Mouse (Mus musculus): ENCODE results near the gene Iqce. TPM values are rescaled to one million over a fixed set of nuclear protein-coding genes. Genes with fewer than 3 reads are reported as not detected.

The Iqce gene
- 20.3 and 22.5 TPM in 2 replicates for polyA plus RNA-seq (2014; fragmentation: Nextera tagmentation; extraction: Ambion mirVana)

DNA sequence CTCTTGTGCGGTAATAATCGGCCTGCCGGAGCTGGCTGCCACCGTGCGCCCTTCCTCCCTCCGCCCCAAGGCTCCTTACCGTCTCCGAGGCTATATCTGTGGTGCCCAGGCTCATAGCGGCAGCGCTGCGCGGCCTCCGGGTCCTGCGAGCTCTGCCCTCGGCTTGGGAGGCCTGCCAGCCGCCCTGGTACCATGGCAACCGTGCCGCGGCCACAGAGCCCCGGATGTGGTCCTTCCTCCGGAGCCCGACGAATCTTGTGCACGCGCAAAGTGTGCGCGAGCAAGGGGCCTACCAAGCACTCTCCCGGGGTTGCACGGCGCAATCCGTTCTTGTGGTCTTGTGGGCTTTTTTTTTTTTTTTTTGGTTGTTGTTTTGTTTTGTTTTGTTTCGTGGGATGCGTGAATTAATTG, at the start of gene Iqce:
TSS of gene Iqce (minus strand) at position 276 of the 411 bp plus-strand sequence.
- Histone ChIP-seq H3K27me3 (ENCODE audit: control insufficient read depth, insufficient read depth, low read length) (no peaks in the 10 kb centered on the region), H3K4me1 (replicated peaks; ENCODE audit: control insufficient read depth, insufficient read depth, low read length) (peaks cover 33% of the 10 kb centered on the region), H3K9ac (peak within 1 kb of the TSS; percentile 78), H3K36me3 (replicated peaks; ENCODE audit: control insufficient read depth, insufficient read depth) (peaks cover 13% of the 10 kb centered on the region), H3K4me3 (replicated peaks; ENCODE audit: low read length) (peak within 1 kb of the TSS; percentile 64), H3K9me3 (ENCODE audit: control insufficient read depth, low read length) (no peaks in the 10 kb centered on the region), H3K4me2 (replicated peaks) (peak within 1 kb of the TSS; percentile 87), H3K27ac (peak within 1 kb of the TSS; percentile 86)
- WGBS, result under 1% methylated on average over 32 of the region's 33 CpGs
- DNase-seq (ENCODE audit: low spot score) (peak; percentile 94), ATAC-seq (ENCODE audit: low FRiP score) (peak; percentile 53)

DNA sequence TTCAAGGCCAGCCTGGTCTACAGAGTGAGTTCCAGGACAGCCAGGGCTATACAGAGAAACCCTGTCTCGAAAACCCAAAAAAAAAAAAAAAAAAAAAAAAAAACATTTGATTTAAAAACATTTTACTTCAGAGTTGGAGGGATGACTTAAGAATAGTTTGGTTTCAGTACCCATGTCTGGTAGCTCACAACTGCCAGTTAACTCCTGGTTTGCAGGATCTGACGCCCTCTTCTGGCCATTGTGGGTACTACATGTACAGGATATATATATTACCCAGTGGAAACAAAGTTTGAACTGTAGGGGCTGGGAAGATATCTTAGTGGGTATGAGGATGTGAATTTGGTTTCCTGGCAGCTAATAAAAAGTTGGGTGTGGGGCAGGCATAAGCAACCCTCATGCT, 48.7 kb upstream of the Iqce start:
- Histone ChIP-seq H3K4me2 (replicated peaks) (no peak overlapping the region), H3K27me3 (ENCODE audit: control insufficient read depth, insufficient read depth, low read length) (no peaks in the 10 kb centered on the region), H3K4me1 (replicated peaks; ENCODE audit: control insufficient read depth, insufficient read depth, low read length) (no peaks in the 10 kb centered on the region; the same call in 1 of the 2 replicates), H3K9ac (no peak overlapping the region), H3K36me3 (replicated peaks; ENCODE audit: control insufficient read depth, insufficient read depth) (no peaks in the 10 kb centered on the region), H3K27ac (no peak overlapping the region), H3K9me3 (ENCODE audit: control insufficient read depth, low read length) (no peaks in the 10 kb centered on the region), H3K4me3 (replicated peaks; ENCODE audit: low read length) (no peak overlapping the region)
- DNase-seq (ENCODE audit: low spot score) (no peak), ATAC-seq (ENCODE audit: low FRiP score) (no peak)
- 0% methylated on average over 1 of the region's 2 CpGs for WGBS

DNA sequence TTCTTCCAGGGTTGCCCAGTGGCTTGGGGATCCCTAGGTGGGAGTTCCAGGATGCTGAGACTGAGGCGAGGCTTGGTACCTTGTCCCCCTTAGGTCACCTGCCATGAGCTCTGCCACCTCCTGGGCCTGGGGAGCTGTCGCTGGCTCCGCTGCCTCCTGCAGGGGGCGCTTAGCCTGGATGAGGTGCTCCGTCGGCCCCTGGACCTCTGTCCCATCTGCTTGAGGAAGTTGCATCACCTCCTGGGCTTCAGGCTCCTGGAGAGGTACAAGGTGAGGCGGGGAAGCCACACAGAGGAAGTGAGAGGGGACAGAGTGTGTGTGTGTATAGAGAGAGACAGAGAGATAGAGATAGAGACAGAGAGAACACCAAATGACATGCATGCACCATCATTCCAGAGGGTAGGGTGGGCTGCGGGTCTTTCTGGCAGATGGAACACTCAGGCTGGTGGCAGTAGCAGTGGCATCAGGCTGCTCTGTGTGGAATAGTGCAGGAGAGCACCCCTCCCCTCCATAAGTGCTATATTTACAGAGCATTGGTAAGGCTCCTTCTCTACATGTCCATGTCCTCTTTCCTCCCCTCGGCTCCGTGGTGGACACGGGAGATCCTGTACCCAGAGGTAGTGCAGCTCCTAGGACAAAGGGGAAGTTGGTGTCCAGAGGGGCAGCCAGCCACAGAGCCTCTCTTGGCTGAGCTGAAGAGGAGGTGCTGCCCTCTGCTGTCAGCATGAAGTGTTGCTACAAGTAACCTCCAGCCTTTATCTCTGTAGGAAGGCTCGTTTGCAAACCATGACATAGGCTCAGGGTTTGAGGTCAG, 47.1 kb upstream of the Iqce start:
- Histone ChIP-seq H3K27me3 (ENCODE audit: control insufficient read depth, insufficient read depth, low read length) (no peaks in the 10 kb centered on the region), H3K27ac (no peak overlapping the region)
- 22% methylated on average over 12 of the region's 12 CpGs for WGBS

DNA sequence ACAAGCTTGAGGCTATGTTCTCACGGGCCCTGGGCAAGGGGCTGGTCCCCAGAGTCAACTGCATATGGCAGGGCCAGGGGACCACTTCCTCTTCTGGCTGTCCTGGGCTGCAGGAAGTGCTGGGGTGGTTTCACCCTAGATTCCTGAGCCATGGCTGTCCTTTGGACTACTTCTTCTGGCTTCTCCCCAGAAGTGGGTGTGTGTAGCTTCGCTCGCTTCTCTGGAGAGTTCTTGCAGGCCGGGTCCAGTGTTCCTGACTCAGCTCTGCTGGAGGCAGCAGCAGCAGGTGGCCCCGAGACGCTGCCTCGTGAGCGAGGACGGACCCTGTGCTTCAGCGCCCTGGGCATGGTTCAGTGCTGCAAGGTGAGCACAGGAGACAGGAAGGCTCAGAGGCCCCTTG, 46.2 kb upstream of the Iqce start:
- H3K27me3 ChIP-seq (ENCODE audit: control insufficient read depth, insufficient read depth, low read length), result no peaks in the 10 kb centered on the region
- H3K9ac ChIP-seq, result no peak overlapping the region
- no peak overlapping the region for H3K27ac ChIP-seq
- no peaks in the 10 kb centered on the region for H3K9me3 ChIP-seq (ENCODE audit: control insufficient read depth, low read length)
- H3K4me3 ChIP-seq (replicated peaks; ENCODE audit: low read length), result no peak overlapping the region
- H3K4me1 ChIP-seq (replicated peaks; ENCODE audit: control insufficient read depth, insufficient read depth, low read length), result no peaks in the 10 kb centered on the region; the same call in 1 of the 2 replicates
- ATAC-seq (ENCODE audit: low FRiP score) (no peak), DNase-seq (ENCODE audit: low spot score) (no peak)
- no peaks in the 10 kb centered on the region for H3K36me3 ChIP-seq (replicated peaks; ENCODE audit: control insufficient read depth, insufficient read depth)
- 84% methylated on average over 10 of the region's 10 CpGs for WGBS
- H3K4me2 ChIP-seq (replicated peaks), result no peak overlapping the region

More for the DNA sequence above, 47.1 kb upstream of the Iqce start:
- Histone ChIP-seq H3K4me3 (replicated peaks; ENCODE audit: low read length) (peak overlapping the region; percentile 16), H3K36me3 (replicated peaks; ENCODE audit: control insufficient read depth, insufficient read depth) (no peaks in the 10 kb centered on the region), H3K9ac (peak overlapping the region; percentile 35; the same call in 1 of the 2 replicates), H3K4me2 (replicated peaks) (peak overlapping the region; percentile 42), H3K9me3 (ENCODE audit: control insufficient read depth, low read length) (no peaks in the 10 kb centered on the region), H3K4me1 (replicated peaks; ENCODE audit: control insufficient read depth, insufficient read depth, low read length) (no peaks in the 10 kb centered on the region; the same call in 1 of the 2 replicates)
- peak; percentile 77 for DNase-seq (ENCODE audit: low spot score)
- ATAC-seq (ENCODE audit: low FRiP score), result peak; percentile 75

DNA sequence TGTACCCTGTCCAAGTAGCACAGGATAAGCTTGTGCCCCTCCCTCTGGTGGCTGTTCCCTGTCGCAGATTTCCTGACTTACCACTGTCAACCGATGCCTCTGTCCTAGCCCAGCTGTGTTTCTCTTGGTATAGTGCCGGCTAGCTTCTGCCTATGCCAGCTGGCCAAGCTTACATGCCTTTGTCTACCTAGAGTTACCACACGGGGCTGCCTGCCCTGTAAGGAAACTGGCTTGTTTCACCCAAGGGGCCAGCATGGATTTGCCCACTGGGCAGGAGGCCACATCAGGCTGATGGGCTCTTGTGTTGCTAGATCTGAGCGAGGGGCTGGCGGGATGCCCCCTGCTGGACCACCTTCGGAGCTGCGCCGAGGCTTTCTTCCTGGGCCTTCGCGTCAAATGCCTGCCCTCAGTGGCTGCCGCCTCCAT, 41.5 kb upstream of the Iqce start:
- Histone ChIP-seq H3K36me3 (replicated peaks; ENCODE audit: control insufficient read depth, insufficient read depth) (no peaks in the 10 kb centered on the region), H3K4me3 (replicated peaks; ENCODE audit: low read length) (no peak overlapping the region), H3K27me3 (ENCODE audit: control insufficient read depth, insufficient read depth, low read length) (no peaks in the 10 kb centered on the region), H3K4me1 (replicated peaks; ENCODE audit: control insufficient read depth, insufficient read depth, low read length) (no peaks in the 10 kb centered on the region), H3K9ac (no peak overlapping the region), H3K27ac (no peak overlapping the region), H3K9me3 (ENCODE audit: control insufficient read depth, low read length) (no peaks in the 10 kb centered on the region), H3K4me2 (replicated peaks) (no peak overlapping the region)
- peak; percentile 64; the same call in 1 of the 2 replicates for ATAC-seq (ENCODE audit: low FRiP score)
- WGBS, result 27% methylated on average over 12 of the region's 12 CpGs
- DNase-seq (ENCODE audit: low spot score), result no peak

DNA sequence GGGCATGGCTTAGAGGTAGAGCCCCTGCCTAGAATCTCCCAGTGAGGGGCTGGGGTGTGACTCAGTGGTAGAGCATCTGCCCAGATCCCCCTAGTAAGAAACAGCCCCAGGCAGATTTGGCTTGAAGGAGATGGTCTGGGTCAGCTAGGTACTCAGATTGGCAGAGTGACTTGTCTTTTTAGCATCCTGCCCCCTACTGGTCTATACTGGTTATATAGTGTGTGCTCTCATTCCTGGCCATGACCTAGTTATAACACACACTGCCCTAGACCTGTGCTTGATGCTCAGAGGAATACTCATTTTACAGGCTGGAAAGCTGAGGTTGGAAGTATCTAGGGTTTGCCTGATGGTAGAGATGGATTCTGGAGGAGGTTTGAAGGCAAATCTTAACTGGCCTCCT, 39.7 kb upstream of the Iqce start:
- no peak overlapping the region for H3K27ac ChIP-seq
- no peak overlapping the region for H3K4me2 ChIP-seq (replicated peaks)
- no peaks in the 10 kb centered on the region for H3K9me3 ChIP-seq (ENCODE audit: control insufficient read depth, low read length)
- no peaks in the 10 kb centered on the region for H3K4me1 ChIP-seq (replicated peaks; ENCODE audit: control insufficient read depth, insufficient read depth, low read length)
- no peak for ATAC-seq (ENCODE audit: low FRiP score)
- H3K36me3 ChIP-seq (replicated peaks; ENCODE audit: control insufficient read depth, insufficient read depth), result no peaks in the 10 kb centered on the region
- no peak overlapping the region for H3K4me3 ChIP-seq (replicated peaks; ENCODE audit: low read length)
- DNase-seq (ENCODE audit: low spot score), result no peak
- H3K27me3 ChIP-seq (ENCODE audit: control insufficient read depth, insufficient read depth, low read length), result peaks cover 4% of the 10 kb centered on the region; the same call in 1 of the 2 replicates
- H3K9ac ChIP-seq, result no peak overlapping the region

DNA sequence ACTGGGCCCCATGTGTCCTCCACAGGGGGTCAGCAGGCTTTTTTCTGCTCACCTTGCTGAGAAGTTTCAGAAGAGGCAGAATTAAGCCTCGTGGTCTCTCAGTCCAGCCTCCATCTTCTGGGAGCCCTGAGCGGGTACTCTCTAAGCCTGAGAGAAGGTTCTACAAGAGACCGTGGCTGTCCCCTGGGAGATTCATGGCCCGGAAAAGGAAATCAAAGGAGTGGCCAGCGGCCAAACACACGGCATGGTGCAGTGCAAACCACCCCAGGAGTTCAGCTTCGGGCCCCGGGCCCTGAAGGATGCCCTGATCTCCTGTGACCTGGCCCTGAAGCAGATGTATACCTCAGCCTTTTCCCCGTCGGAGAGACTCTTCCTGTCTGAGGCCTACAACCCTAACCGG, 38.9 kb upstream of the Iqce start:
- Histone ChIP-seq H3K4me2 (replicated peaks) (no peak overlapping the region), H3K36me3 (replicated peaks; ENCODE audit: control insufficient read depth, insufficient read depth) (no peaks in the 10 kb centered on the region), H3K4me1 (replicated peaks; ENCODE audit: control insufficient read depth, insufficient read depth, low read length) (no peaks in the 10 kb centered on the region), H3K4me3 (replicated peaks; ENCODE audit: low read length) (no peak overlapping the region), H3K9ac (no peak overlapping the region), H3K27me3 (ENCODE audit: control insufficient read depth, insufficient read depth, low read length) (peaks cover 11% of the 10 kb centered on the region; the same call in 1 of the 2 replicates), H3K27ac (no peak overlapping the region), H3K9me3 (ENCODE audit: control insufficient read depth, low read length) (no peaks in the 10 kb centered on the region)
- DNase-seq (ENCODE audit: low spot score), result no peak
- no peak for ATAC-seq (ENCODE audit: low FRiP score)
- WGBS, result 69% methylated on average over 11 of the region's 11 CpGs

DNA sequence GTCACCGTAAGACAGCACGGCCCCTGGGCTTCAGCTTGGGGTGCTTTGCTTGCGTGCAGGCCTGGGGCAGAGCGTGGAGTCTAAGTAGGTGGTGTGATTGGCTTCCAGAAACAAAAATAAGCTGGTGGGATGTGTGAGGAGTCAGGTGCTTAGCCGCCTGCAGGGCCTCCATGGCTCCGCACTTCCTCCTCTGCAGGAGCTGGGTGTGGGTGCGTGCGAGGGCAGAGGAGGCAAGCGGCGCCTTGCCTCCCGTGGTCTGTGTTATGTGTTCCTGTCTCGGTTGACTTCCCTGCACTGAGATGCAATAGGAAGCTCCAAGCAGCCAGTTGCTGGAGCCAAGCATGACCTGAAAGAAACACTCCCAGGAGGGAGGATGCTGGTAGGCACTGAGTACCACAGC, 37.6 kb upstream of the Iqce start:
- WGBS, result 78% methylated on average over 12 of the region's 12 CpGs
- ATAC-seq (ENCODE audit: low FRiP score) (no peak), DNase-seq (ENCODE audit: low spot score) (no peak)
- Histone ChIP-seq H3K36me3 (replicated peaks; ENCODE audit: control insufficient read depth, insufficient read depth) (no peaks in the 10 kb centered on the region), H3K9me3 (ENCODE audit: control insufficient read depth, low read length) (no peaks in the 10 kb centered on the region), H3K27ac (no peak overlapping the region), H3K4me2 (replicated peaks) (no peak overlapping the region), H3K4me3 (replicated peaks; ENCODE audit: low read length) (no peak overlapping the region), H3K27me3 (ENCODE audit: control insufficient read depth, insufficient read depth, low read length) (peaks cover 20% of the 10 kb centered on the region), H3K9ac (no peak overlapping the region), H3K4me1 (replicated peaks; ENCODE audit: control insufficient read depth, insufficient read depth, low read length) (no peaks in the 10 kb centered on the region; the same call in 1 of the 2 replicates)

DNA sequence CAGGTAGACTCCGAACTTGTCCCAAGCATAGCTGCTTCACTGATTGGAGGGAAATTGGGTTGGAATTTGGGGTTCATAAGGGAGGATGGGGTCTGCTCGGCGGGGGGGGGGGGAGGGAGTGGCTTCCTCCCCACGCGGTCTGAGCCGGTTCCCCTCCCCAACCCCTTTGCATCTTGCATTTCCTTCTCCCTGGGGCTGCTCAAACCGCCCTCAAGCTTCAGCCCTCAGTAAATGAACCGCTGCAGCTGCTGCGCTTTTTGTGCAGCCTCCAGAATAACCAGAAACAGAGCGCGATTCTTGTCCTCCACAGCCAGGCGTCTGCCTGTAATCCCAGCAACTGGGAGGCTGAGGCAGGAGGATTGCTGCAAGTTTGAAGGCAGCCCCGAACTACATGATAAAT, 34.0 kb upstream of the Iqce start:
- no peak for DNase-seq (ENCODE audit: low spot score)
- peaks cover 23% of the 10 kb centered on the region for H3K27me3 ChIP-seq (ENCODE audit: control insufficient read depth, insufficient read depth, low read length)
- peak overlapping the region; percentile 52; the same call in 1 of the 2 replicates for H3K4me2 ChIP-seq (replicated peaks)
- H3K9me3 ChIP-seq (ENCODE audit: control insufficient read depth, low read length), result no peaks in the 10 kb centered on the region
- WGBS, result 20% methylated on average over 12 of the region's 13 CpGs
- no peak overlapping the region for H3K4me3 ChIP-seq (replicated peaks; ENCODE audit: low read length)
- no peak overlapping the region for H3K27ac ChIP-seq
- no peak overlapping the region for H3K9ac ChIP-seq
- no peak for ATAC-seq (ENCODE audit: low FRiP score)
- no peaks in the 10 kb centered on the region; the same call in 1 of the 2 replicates for H3K4me1 ChIP-seq (replicated peaks; ENCODE audit: control insufficient read depth, insufficient read depth, low read length)
- no peaks in the 10 kb centered on the region for H3K36me3 ChIP-seq (replicated peaks; ENCODE audit: control insufficient read depth, insufficient read depth)
